Mouse (Mus musculus): ENCODE results near the gene Zfp324.
"Not testable (repeated sequence)": the region's sequence is repeated elsewhere in the genome, so short reads cannot be mapped to it uniquely, and the experiment has no call there.

Zfp324 gene

DNA sequence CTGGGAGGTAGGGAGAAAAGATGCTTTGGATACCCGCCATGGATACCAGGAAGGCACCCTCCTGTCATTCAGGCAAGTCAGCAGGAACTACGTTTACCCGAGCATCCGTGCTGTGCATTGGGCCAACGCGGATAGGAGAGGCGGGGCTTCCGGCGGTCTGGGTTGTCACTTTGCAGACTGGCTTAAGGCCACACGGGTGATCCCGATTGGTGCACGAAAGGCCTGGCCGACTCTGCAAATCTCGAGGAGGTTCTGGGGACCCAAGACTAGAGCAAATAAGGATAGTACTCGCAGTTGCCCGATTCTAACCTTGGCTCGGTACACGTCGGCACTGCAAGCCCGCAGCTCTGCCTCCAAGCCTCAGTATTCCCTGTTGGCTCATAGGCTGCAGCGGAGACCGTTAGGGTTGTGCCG, at the start of gene Zfp324:
Gene Zfp324, plus strand, starts transcription at position 161 of the 414 bp plus-strand sequence.
- DNase-seq, result peak; percentile 96

DNA sequence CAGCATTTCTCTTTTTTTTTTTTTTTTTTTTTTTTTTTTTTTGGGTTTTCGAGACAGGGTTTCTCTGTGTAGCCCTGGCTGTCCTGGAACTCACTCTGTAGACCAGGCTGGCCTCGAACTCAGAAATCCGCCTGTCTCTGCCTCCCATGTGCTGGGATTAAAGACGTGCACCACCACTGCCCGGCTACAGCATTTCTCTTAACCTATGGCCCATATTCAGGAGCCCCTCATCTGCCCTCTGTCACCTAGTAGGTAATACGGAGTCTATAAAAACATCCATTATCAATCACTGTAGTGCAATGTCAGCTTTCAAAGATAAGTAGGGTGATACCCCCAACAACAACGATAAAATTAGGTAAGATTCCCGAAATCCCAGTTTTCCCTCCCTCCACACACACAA, 45.1 kb upstream of the Zfp324 start:
- DNase-seq, result not testable (repeated sequence)

DNA sequence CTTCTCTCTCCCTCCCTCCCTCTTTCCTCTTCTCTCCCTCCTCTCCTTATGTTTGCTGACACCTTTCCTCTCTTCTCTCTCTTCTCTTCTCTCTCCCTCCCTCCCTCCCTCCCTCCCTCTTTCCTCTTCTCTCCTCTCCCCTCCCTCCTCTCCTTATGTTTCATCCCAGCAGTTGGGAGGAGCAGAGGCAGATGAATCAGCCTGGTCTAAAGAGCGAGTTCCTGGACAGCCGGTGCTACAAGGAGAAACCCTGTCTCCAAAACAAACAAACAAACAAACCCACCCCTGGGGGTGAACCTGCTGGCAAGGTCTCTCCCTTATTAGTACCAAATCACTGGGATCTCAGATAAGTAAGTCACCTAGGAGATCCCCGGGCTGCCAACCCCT, 44.3 kb upstream of the Zfp324 start:
- no peak for DNase-seq

DNA sequence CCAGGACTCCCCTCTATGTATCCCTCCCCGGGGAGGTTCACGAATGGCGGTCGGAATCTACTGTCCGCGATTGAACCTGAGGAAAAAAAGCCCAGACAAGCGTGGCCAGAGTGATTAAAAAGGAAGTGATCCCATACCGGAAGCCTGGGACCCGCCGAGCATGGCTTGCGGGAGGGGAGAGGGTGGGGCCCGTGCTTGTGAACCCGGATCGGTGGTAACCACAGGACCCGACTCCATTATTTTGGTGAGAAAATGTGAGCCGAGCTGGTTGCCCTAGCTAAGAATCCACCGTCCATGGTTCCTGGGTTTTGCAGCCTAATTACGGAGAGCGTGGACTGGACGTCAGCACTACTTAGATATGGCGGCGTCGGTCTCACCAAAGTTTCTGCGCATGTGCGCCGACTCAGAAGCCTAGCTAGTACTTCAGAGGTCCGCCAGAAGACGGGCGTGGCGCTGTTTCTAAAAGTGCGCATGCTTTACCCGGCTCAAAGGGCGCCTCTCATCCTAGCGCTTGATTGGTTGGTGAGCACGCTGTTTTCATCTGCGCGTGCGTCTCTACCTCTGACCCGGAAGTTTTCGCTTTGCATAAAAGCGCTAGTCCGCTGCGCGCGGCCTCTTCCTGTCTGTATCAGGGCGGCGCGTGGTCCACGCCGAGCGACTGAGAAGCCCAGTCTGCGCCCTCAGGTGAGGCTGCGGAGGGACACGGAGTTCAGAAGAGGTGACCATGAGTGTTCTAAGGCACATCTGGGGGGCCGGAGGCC, 43.8 kb upstream of the Zfp324 start, which contains the start of gene Rps5:
Gene Rps5, plus strand, starts transcription at position 586 of the 761 bp plus-strand sequence.
- DNase-seq, result peak; percentile 99

DNA sequence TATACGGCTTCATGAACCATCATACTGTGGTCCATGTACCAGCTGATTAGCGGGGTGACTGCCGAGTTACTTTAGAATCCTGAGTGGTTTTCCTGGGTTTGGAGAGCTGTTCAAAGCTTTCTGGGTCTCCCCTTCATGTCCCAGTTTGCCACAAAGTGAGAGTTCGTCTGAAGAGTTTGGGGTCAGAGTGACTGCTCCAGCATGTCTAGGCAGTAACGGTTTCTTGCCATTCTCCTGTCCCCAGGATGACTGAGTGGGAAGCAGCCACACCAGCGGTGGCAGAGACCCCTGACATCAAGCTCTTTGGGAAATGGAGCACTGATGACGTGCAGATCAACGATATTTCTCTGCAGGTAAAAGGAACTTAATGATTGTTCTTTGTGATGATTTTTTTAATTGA, 42.9 kb upstream of the Zfp324 start:
- DNase-seq, result no peak

DNA sequence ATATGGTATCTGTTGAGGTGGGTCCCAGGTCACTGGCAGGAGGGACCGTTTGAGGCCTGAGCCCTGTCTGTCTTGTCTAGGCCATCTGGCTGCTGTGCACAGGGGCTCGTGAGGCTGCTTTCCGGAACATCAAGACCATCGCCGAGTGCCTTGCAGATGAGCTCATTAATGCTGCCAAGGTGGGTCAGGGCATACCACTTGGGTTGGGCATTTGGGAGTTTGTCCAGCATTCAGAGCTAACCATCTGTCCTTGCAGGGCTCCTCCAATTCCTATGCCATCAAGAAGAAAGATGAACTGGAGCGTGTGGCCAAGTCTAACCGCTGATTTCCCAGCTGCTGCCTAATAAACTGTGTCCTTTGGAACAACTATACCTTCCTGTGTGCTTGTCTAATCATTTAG, 39.3 kb upstream of the Zfp324 start:
- DNase-seq, result no peak

DNA sequence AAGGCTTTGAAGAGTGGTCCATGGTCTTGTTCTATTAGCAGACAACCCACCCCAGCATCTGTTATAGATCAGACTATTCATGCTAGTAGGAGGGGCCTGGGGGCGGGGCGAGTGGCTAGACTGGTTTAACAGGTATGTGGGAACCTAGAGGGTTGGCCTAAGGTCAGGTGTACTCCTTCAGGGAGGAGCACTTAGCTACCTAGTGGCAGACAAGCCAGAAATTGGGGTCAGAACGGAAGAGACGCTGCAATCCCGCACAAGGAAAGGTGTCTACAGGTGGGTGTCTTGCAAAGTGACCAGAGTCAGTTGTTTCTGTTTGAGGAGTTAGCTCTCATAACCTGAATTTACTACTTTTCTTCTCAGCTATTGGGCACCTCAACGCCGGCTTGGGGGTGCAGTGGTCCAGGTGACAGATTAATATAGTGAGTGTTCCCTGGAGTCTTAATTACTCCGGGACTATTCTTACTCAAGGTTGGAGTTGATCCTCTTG, 38.4 kb upstream of the Zfp324 start, which contains the start of gene Rnf225:
Gene Rnf225, plus strand, starts transcription at position 226 of the 490 bp plus-strand sequence.
- DNase-seq, result peak; percentile 77

DNA sequence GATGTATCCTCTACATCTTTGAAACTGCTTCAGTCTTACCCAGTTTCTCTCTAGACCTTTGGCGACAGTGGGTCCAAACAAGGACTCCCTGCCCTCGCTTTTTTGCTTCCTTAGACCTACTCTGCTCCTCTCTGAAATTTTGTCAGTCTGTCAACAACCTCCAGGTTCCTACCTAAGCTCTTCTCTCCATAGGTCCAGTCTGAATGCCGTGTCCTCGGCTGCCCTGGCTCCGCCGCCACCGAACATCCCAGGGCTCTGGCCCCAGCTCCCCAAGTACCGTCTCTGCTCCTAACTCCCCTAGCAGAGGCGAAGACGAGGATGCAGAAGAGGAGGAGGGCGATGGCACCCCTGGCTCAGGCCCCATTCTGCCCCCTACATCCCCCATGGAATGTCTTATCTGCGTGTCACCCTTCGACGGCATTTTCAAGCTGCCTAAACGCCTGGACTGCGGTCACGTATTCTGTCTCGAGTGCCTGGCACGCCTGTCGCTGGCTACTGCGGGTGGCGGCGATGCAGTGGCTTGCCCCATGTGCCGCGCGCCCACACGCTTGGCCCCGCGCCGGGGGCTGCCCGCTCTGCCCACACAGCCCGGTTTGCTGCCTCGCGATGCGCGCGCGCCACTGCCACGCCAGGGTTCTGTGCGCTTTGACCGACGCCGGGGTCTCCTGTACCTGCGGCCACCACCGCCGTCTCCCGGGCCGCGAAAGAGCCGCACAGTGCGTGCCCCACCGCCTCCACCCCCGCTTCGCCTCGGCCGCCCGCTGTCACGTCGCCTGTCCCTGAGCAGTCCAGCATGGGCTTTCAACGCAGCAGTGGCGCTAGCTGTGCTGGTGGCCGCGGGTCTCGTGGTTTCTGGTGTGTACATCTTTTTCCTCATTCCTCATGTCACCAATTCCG, 37.7 kb upstream of the Zfp324 start:
- peak; percentile 19 for DNase-seq

DNA sequence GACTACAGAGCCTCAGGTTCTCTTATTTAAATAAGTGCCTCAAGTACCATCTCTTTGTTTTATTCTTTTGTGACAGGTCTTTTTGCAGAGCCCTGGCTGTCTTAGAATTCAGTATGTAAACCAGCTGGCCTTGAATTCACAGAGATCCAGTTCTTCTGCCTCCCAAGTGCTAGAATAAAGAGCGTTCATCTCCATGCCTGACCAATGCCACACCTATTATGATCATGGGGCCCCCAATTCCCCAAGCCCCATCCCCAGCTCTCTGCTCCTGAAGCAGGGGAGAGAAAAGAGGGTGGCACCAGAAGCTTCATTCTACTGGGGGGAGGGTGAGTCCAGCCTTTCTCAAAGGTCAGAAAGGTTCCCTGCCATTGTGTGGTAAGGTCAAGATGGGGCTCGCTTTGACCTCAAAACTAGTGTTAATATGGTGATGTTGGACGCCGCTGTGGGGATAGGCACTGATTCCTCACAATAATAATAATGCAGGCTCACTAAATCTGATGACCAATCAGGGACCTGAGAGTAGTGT, 32.0 kb upstream of the Zfp324 start:
- no peak for DNase-seq

DNA sequence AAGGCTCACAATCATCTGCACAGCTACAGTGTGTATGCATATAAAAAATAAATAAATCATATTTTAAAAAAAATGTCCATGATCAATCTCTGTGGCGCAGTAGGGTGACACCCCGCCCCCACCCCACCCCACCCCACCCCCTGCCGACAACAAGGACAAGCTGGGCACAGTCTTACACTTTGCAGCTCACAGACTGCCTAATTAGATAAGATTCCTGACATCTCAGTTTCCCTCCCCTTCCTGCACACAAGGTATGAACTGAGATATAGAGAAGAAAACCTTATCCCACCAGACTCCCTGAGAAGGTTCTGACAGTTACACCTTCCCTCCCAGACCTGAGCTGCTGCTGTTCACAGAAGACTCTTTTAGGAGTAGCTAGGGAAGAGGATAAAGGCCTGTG, 30.8 kb upstream of the Zfp324 start:
- DNase-seq, result no peak

DNA sequence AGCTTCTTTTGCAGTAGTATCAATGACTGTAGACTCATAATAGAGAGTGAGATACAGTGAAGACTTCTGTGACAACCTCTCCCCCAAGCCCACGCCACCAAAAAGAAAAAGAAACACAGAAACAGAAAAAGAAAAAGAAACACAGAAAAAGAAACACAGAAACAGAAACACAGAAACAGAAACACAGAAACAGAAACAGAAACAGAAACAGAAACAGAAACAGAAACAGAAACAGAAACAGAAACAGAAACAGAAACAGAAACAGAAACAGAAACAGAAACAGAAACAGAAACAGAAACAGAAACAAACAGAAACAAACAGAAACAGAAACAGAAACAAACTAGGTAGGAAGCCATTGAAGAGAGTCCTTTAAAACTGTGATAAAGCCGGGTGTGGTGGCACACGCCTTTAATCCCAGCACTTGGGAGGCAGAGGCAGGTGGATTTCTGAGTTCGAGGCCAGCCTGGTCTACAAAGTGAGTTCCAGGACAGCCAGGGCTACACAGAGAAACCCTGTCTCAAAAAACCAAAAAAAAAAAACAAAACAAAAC, 28.3 kb upstream of the Zfp324 start:
- DNase-seq, result not testable (repeated sequence)

DNA sequence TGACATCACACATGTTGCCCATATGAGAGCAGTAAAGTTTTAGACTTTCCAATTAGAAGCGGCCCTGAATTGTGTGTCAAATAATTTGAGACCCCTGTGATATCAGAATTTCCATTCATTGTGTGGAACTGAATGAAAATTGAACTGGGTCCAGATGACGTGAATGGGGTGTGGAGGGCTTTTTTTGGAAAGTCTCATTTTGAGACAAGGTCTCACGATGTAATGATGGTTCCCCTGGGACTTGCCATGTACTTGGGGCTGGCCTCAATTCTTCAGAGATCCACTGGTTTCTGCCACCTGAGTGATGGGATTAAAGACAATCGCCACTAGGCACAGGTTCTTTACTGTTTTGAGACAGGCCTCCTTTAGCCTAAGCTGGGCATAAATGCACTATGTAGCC, 25.0 kb upstream of the Zfp324 start:
- no peak for DNase-seq

DNA sequence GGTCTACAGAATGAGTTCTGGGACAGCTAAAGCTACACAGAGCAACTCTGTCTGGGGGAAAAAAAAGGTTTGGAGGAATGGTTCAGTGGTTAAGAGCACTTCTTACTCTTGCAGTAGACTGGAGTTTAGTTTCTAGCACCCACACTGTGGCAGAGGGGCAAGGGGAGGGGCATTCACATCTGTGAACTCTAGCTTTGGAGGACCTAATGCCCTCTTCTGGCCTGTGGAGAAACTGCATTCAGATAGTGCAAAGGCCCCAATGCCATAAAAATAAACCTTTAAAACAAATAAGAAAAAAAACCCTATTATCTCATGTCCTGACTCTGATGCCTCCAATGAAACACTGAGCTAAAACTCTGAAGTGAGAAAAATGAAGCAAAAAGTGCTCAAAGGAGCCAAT, 22.1 kb upstream of the Zfp324 start:
- DNase-seq, result peak; percentile 53

DNA sequence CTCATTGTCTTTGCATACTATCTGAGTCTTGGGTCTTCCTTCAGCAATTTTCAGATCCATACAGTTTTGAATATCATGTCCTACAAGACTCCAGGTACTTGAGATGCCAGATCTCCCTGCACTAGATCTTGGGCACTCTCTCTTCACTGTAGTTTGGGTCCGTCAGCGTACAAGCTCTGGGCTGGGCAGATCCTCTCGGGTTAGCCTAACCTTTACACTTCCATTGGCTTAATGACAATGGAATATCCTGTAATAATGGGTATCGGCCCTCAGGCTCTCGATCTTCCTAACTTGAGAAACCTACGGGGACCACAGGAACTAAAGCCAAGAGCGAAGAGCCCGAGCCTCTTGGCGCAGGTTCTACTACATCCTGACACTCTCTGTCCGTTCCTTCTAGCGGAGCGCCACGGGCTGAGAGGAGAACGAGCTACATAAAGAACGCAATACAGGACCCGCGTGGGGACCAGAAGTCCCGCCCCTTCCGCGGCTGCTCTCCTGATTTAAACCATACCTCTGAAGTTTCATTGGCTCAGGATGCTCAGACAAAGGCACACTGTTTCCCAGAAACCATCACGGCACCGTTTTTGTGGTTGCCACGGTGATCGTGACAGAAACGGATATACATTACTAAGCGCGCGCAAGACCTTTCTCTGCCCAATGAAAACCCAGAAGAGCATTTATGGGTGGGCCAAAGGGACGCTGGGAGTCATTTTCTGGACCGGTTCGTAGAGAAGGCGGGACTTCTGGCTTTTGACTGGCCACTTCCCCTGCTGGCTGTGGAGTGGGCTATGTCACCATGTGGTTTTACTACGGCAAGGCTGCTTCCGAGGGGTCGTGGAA, 16.4 kb upstream of the Zfp324 start:
- DNase-seq, result peak; percentile 97

DNA sequence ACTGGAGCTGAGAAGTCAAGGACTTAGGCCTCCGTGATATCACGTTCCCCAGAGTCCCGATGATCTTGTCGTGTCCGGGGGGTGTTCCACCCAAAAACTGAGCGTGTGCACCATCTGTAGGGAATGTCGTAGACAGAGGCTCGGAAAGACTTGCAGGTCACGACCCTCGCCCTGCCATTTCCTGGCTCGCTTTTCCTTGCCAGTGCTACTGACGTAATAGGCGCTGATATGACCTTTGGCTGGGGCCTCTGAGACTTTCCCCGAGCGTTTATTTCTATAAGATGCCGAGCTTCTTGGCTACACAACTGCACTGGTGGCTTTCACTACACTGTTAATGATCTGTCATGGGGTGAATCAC, 15.8 kb upstream of the Zfp324 start:
- DNase-seq, result no peak

DNA sequence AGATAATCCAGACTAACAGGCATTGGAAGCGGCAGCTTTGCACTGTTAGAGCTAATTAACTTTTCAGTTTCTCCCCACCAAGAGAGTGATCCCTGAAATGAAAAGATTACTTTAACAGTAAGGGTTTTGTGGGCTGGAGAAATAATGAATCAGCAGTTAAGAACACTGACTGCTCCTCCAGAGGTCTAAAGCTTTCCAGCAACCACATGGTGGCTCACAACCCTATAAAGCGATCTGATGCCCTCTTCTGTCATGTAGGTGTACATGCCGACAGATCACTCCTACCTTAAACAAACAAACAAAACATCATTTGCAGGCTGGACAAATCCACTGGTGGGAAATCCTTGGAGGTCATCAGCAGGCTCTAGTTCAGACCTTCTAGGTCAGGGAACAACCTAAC, 10.7 kb upstream of the Zfp324 start:
- no peak for DNase-seq

DNA sequence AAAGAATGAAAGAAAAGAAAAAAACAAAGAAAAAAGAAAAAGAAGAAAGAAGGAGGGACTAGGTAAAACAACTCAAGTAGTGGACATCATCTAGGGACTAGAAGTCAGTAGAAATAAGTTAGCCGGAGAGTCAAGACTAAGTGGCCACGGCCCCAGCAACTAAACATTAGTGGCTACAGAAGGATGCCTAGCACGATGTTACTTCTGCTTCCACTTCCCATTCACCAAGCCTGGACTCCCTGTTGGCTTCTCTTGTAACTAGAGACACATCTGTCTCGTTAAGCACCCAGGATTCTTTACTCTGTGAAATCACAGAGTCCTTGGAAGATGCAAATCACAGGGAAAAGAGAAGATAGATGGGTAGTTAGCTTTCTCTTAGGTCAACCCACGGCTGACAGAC, 8.1 kb upstream of the Zfp324 start:
- no peak for DNase-seq

DNA sequence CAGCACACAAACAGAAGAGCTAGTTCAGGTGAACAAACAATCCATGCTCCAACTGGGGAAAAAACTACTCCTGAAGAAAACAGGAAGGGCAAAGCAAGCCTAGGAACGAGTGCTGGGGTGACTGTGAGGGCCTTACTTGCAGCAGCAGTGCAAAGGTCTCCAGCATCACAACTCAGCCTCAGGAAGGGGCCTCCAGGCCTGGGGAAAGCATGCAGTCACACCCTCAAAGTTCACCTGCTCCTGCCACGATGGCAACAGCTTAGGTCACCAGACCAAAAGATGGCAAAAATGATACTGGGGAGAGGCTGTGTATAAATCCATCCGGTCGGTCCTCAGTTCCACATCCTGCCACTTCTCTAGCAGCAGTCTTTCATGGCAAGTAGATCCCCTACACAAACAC, 6.7 kb upstream of the Zfp324 start:
- no peak for DNase-seq

DNA sequence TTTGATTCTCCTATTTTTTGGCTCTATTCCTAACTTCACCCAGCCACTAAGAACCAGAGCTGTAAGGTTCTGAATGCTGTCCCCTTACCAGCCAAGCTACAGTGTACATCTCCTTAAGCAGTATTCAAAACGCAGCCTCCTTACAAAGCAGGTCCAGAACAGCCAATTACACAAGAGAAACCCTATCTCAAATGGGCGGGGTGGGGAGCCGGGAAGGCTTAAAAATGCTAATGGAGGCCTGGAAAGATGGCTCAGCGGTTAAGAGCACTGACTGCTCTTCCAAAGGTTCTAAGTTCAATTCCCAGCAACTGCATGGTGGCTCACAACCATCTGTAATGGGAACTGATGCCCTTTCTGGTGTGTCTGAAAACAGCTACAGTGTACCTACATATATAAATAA, 5.9 kb upstream of the Zfp324 start:
- DNase-seq, result no peak

DNA sequence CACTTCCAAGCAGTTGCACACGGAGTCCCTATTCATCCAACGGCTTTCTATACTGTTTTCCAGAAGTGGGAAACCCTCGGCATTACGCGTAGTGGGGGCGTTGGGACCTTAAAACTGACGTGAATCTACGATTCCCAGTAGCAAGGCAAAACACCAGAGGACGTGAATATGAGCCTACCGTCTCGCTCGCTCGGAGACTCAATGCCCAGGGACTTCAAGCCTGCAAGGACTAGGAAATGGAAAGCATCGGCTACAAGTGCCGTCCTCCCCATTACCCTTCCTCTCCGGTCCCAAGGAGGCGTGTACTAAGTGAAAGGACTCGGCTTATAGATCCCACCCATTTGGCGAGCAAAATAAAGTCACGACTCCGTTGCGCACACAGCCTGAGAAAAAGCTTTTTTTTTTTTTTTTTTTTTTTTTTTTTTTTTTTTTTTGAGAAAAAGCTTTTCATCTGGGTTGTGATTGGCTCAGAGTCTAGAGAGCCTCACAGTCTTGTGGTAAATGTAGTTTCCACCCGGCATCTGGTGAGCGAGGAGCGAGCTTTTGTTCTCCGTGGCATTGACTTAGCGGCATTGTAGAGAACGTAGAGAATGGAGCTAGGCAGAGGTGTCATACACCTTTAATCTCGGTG, 4.0 kb upstream of the Zfp324 start:
- DNase-seq, result peak; percentile 75

DNA sequence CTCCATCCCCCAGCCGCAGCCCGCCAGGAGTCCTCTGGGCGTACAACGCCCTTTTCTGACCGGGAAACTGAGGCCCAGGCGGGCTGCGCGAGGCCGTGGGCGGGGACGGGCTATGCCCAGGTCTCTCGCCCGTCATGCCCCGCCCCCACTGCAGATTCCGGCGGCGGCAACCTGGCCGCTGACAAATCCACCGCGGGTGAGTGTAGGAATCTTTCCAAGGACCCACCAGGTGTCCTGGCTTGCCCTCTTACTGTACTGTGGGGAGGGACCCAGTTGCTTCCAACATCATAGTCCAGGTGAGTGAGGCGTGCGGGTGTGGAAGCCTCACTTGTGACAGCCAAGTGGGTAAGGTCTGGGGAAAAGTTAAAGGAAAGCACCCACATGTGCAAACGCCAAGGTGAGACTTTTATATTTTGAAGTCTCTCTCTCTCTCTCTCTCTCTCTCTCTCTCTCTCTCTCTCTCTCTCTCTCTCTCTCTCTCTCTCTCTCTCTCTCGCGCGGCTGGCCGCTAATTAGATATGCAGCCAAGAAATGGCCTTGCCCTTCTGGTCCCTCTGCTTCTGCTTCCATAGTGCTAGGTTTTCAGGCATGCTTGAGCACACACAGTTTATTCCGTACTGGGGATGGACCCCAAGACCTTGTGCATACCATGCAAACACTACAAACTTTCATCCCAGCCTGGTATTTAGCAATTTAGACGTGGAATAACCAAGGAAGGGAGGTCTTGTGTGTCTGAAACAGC, 637 bp downstream of the Zfp324 start:
- peak; percentile 64 for DNase-seq
